Mouse (Mus musculus): Measurements from ENCODE around the gene Tll1. TPM values are rescaled to one million over a fixed set of nuclear protein-coding genes. Genes with fewer than 3 reads are reported as not detected.

Gene Tll1
- total RNA-seq (2014; fragmentation: Nextera tagmentation) (not detected in 2 replicates), total RNA-seq (2017) (not detected in 2 replicates)

DNA sequence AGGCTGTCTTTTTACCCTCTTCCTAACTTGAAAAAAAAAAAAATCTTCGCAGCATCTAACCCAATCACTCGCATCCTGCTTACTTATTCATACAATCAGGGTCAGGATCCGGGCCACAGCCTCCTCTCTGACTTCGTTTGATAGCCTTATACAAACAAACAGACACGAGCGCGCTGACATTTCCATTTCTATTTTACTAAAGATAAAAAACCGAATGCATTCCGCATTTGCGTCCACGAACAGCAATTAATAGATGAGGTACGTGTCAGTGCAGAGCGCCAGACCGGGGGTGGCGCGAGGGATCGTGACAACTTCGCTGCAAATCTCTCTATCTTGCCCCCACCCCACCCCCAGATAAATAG, at the start of gene Tll1:
Gene Tll1, minus strand, starts transcription at position 248 of the 362 bp plus-strand sequence.
- ATAC-seq (replicated peaks; ENCODE audit: low FRiP score, low TSS enrichment, poor library complexity, severe bottlenecking) = no peak

DNA sequence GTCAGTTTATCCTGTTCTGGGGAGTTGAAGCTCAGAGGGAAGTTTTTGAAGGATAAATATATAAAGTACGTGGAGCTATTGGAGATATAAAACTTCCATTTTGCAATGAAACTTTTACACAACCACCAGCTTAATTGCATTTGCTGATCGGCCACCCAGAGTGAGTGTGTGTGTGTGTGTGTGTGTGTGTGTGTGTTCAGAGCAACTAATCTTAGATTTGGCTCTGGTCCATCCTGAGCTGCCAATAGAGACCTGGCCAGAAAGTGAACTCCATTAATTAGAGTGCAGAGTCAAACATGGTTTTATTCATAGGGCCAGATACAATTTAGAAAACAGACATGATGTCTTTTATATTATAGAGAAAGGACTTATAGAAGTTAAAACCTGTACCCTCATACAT, 32.6 kb upstream of the Tll1 start:
- no peak for ATAC-seq (replicated peaks; ENCODE audit: low FRiP score, low TSS enrichment, poor library complexity, severe bottlenecking)

DNA sequence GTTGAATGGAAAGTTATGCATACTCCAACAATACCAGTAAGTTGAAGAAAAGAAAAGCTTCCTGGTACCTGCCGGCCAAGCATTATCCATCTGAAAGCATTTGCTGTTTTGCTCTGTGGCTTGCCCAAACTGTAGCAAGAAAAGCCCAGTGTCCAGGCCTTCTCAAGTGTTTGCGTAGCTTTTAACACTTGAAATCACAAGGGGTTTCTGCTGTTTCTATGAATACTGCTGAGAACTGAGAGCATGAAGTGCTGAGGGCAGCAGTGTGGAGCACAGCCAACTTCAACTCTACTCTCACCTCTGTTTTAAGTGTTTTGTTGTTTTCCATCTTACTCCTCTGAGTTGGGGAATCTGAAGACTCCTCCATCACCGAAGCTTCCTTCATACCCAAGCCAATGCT, 15.5 kb upstream of the Tll1 start:
- ATAC-seq (replicated peaks; ENCODE audit: low FRiP score, low TSS enrichment, poor library complexity, severe bottlenecking) = no peak

DNA sequence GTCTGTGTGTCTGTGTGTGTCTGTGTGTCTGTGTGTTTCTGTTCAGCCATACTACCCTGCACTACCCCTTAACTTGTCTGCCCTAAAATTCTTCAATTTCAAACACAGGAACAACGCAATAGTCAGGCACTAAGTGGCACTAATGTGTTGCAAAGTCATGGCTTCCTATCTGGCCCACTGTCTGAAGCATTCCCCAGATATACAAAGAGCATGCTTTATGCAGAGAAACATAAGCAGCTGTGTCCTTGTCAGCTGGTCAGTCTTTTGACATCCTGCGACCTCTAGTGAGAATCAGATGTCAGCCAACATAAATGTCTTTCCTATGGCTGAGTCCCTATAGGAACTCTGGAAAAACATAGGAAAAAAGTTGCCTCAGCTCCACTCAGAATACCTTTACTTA, 11.6 kb upstream of the Tll1 start:
- no peak for ATAC-seq (replicated peaks; ENCODE audit: low FRiP score, low TSS enrichment, poor library complexity, severe bottlenecking)

DNA sequence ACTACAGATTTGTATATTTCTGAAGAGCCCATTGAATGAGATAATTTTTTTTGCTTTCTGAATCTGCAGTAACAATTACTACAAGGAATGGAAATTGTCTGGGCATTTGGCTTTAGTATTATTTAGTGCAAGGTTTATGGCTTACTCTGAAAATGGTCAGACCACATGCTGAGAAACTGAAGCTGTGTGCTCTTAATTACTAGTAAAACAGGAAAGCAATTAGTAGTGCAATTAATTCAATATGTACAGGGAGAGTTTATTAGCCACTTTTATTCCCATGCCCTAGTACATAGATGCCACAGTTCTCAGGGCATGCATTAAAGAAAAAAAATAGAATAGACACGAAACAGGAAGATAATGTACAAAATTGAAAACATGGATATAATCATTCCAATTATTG, 10.2 kb upstream of the Tll1 start:
- no peak for ATAC-seq (replicated peaks; ENCODE audit: low FRiP score, low TSS enrichment, poor library complexity, severe bottlenecking)

DNA sequence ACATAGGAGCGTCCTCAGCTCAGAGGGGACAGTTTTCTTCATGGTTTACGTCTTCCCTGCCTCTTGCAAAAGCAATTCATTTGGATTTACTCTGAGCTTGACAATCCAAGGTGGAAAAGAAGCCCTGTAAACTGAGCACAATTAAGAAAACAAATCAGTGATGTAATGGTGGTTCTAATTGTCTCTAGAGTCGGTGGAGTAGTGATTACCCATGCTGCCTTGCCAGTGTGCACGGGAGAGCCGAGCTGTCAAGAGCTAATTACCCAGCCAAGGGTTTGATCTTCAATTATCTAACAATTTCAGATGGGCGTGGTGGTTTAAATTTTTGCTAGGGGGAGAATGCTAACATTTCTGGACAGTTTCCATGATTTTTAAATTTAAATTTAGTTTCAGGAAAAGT, 9.3 kb upstream of the Tll1 start:
- no peak for ATAC-seq (replicated peaks; ENCODE audit: low FRiP score, low TSS enrichment, poor library complexity, severe bottlenecking)

DNA sequence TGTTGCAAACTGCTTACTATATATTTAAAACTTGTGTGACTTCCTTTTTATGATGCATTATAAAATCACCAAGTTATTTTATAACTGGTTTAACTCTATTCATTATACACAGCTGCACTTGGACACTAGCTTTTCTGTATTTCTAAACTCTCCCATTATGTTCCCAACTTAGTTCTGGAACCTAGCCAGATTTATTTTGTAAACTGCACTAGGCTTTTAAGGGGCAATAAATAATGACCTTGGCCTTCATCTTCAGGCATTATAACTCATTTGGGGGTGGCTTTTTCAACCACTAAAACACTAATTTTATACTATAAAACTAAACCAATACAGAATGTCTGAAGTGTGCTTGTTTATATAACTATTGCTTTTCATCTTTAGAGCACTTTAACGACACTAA, 8.8 kb upstream of the Tll1 start:
- ATAC-seq (replicated peaks; ENCODE audit: low FRiP score, low TSS enrichment, poor library complexity, severe bottlenecking) = no peak

DNA sequence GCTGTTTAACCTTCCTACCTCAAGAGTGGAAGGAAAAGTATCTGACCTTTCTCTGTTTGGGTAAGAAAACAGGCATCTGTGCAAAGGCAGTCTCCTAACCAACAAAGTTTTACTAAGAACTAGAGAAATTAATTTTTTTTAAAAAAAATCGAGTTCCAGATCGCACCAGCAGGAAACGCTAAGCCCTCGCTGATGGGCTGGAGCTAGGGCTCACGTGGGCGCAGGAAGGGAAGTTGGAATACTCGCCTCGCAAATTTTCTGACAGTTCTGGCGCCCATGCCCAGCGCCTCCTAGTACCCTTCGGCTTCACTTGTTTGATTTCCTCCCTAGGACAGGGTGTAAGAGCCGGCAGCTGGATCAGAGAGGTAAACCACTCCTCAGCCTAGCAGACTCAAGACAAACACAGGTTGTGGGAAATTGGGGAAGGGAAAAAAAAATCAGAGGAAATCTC, 365 bp upstream of the Tll1 start:
- no peak for ATAC-seq (replicated peaks; ENCODE audit: low FRiP score, low TSS enrichment, poor library complexity, severe bottlenecking)

DNA sequence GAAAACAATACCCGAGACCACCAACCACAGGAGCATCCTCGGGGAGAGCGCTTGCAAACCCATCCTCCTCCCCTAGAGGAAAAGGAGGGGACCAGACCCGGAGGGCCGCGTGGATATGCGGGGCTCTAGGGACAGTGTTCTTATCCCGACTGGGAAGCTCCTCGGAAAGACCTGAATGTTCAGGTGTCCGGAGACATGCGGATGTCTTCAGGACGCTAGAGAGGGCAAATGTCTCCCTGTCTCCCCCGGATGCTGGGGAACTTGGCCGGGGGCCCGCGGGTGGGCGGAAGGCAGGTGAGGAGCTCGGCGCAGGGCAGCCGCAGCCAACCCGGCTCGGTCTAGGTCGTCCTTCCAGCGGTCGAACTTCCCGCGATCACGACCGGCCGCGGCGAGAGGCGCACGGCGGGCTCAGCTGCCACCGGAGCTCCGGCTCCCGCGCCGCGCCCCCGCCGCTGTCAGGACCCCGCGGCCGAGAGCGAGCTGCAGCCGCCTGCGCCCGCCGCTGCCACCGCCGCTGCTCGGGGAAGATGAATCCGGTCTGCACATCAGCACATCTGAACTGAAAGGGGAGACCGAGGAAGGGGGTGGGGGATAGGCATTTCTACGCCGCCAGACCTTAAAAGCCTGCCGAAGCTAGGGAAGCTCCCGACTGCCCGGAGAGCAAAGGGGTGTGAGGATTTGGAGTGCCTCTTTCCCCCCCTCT, 599 bp downstream of the Tll1 start:
- no peak for ATAC-seq (replicated peaks; ENCODE audit: low FRiP score, low TSS enrichment, poor library complexity, severe bottlenecking)

DNA sequence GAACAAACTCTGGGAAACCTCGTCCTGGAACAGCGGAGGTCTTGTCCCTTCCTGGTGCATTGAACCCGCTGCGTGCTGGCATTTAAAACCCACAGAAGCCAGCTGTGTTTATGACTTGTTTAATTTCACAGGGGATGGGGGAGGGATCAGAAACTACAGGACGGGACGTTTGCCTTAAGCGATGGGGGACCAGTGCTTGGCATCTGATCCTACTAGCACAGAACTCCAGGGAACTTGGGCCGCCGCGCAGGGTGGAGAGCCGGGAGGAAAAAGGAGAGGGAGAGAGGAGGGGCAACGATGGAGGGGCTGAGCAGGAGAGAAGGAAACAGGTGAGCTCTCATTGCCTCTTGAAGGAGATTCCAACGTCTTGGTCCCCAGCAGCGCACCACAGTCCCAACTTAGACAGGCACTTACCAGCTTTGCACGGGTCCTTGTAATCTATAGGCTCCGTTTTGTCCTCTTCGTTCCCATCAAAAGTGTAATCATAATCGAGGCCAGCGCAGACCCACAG, 1.2 kb downstream of the Tll1 start:
- no peak for ATAC-seq (replicated peaks; ENCODE audit: low FRiP score, low TSS enrichment, poor library complexity, severe bottlenecking)

DNA sequence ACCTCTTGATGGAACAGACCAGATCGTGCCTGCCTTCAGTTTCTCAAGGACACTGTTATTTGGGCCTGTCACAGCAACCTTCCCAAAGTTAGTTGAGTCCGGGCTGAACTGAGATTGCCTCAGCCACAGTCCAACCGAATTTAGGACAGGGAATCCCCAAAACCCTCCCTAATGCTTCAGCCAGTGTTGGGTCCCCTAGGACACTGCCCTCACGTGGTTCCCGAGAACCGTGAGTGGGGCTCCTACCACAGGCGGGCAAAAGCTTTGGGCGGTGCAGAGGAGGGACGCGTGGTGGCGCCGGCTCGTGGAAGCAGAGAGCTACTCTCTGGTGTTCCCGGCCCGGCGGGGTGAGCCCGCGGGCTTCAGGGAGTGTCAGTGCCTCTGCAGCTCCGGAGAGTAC, 1.9 kb downstream of the Tll1 start:
- ATAC-seq (replicated peaks; ENCODE audit: low FRiP score, low TSS enrichment, poor library complexity, severe bottlenecking) = no peak

DNA sequence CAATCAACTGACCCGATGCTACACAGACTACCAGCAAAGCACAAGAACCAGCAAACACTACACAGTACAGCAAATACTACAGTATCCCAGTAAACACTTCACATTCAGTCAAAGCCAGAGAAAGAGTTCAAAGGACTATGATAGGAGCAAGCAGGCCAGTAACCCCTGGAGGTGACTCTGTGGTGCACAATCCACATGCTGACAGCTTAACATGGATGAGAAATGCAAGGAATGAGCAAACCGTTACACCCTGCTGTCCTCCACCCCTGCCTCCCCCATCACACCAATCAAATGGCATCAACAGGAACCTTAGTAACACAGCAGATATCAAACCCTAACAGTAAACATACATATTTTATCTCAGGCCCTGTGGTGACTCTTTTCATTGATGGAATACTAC, 7.7 kb downstream of the Tll1 start:
- ATAC-seq (replicated peaks; ENCODE audit: low FRiP score, low TSS enrichment, poor library complexity, severe bottlenecking) = no peak

DNA sequence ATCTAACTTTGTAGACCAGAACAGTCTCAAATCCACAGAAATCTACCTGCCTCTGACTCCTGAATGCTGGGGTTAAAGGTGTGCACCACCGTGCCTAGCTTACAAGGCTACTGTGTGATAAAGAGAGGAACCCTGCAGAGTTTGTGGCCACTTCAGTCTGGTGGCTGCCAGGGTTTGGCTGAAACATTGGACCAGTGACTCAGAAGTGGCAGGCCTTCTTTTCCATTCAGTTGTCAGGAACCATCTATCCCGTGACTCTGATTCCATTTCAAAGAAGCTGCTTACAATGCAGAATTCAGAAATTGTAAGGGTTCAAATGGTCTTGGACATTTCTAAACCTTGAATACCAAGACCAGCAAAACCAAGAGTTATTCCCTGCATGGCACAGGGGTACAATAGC, 12.7 kb downstream of the Tll1 start:
- ATAC-seq (replicated peaks; ENCODE audit: low FRiP score, low TSS enrichment, poor library complexity, severe bottlenecking) = no peak

DNA sequence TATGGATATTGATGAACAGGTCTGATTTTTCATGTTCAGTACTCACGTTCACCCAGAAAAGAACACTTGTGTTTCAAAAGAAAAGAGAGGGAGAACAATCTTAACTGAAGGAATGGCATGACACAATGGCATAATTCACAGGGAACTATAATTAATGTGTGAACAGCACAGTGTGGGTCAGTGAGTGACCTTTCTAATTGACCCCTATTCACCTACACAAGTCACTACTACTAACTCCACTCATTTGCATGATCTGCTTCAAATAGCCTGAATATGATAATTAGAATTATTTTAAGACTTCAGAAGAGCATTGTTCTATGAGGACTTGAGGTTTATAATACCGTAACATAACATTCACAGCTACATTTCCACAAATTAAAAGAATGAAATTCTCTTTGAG, 18.2 kb downstream of the Tll1 start:
- ATAC-seq (replicated peaks; ENCODE audit: low FRiP score, low TSS enrichment, poor library complexity, severe bottlenecking) = no peak

DNA sequence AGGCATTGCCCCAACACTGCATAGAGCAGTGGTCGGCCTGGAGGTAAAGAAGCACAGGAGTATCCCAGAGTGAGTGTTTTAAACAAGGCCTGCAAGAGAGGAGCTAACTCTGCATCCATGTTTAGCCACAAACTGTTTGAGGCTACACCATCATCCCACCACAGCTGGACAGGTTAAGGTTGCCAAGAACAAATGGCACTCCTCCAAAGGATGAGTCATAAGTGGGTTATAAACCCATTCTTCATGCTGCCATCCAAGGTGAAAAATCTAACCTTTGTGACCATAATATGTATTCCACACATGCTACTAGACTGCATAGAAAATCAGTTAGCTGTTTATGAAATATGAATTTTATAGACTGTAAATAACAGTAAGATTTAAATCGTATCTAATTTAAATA, 29.1 kb downstream of the Tll1 start:
- ATAC-seq (replicated peaks; ENCODE audit: low FRiP score, low TSS enrichment, poor library complexity, severe bottlenecking) = no peak

DNA sequence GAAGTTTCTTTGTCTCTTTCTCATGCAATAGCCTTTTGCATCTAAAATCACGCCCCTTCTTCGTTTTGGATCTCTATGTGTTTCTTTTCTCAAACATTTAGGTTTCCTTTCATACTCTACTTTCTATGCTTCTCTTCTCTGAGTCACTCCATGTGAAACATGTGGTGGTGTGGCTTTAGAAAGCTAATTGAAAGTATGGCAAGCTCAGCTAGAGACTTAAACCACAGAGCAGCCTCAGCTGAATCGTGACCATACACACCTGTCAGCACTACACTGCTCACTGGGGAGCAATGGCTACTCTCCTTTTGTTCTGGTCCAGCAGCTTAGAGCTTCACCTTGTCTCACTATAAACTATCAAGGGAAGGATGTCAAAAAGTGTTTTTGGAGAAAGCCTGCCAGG, 31.2 kb downstream of the Tll1 start:
- ATAC-seq (replicated peaks; ENCODE audit: low FRiP score, low TSS enrichment, poor library complexity, severe bottlenecking) = no peak

DNA sequence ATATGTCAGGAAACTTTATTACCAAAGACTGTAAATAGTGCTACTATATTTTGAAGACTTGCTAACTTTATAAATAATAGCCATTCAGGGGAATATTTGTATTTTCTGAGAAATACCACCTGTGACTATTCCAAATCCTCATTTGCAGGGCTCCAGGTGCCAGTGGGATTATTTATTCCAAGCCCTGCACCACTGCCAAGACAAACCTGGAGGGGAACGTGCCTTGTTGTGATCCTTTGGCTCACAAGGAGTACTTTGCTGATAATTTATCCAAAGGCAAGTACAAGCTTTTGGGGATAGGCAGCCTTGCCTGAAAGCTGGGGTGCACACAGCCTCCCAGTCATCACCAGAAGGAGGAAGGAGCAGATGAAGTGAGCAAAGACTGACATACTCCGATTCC, 32.3 kb downstream of the Tll1 start:
- ATAC-seq (replicated peaks; ENCODE audit: low FRiP score, low TSS enrichment, poor library complexity, severe bottlenecking) = no peak

DNA sequence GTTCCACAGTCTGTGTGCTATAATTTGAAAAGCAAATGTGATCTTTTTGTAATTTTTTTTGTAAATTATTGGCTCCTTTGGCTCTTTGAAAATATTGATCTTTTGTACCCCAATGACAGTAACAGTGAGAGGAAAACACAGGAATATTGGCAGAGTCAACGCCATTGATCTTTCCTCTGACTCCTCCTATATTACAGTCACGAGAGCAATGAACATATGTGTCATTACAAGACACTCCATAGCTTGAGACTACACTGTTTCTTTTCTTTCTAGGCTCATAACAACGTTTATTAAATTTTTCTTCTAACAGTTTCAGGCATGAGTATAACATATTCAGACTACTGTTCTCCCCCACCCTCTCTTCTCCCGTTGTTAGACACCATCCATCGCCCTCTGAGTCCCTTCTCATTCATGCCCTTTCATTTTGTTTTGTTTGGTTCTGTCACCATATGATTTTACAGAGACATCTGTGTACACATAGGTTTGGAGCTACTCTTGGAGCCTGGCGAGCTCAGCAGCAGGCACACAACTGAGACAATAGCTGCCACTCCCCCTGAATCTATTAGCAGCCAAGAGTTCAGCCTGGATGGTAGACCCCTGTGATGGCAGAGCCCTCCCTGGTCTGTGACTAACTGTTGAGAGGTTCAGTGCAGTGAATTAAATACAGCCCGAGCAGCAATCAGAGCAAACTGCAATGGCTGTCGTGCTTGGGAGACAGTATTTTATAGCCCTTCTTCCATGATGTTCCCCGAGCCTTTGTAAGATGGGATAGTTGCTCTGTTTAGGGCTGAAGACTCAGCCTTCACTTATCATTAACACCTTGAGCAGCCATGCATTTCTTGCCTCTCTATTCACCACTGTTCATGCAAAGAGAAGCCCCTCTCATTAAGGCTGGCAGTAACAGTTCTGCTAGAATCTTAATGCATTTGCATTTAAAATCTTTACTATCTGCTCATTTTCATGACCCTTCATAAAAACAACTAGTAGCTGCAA, 52.9 kb downstream of the Tll1 start:
- no peak for ATAC-seq (replicated peaks; ENCODE audit: low FRiP score, low TSS enrichment, poor library complexity, severe bottlenecking)

DNA sequence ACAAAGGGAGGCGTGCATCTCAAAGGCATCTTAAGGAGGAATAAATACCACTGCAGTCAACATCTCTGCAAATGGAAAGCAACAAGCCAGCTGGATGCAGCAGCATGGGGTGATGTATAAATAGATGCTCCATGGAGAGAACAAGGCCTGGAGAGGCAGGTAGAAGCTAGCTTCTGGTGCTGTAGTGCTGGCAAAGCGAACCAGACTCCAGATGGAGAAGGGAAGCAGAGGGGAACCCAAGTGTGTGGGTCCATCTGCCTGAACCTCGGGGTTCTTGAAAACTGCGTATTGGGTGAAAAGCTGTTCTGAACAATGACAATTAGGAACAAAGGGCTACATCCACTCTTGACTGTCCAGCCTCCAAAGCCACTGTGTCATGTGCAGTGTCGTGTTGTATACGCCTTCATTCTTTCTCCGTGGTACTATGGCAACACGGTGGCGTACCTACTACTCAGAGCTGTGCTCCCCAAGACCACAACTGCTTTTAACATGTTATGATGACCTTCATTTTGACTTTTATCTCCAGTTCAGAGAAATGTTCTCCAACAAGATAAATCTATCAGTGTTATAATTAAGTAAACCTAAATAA, 53.8 kb downstream of the Tll1 start:
- no peak for ATAC-seq (replicated peaks; ENCODE audit: low FRiP score, low TSS enrichment, poor library complexity, severe bottlenecking)

DNA sequence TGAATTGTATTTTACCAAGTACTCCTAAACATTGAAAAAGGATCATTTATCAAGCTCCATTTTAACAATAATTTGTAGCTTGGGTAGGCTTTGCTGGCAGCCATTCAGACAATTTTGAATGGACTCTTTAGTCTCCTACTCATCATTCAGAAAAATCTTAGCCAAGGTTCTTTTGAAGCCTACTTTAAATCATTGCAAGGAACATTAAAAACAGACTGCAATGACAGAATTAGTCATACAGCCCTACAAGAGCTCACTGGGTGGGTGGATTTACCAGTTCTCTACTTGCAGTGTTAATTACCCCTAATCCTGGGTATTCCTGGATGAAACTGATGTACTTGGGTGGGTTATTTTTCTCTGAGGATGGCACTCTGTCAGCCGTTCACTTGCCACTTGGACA, 69.5 kb downstream of the Tll1 start:
- ATAC-seq (replicated peaks; ENCODE audit: low FRiP score, low TSS enrichment, poor library complexity, severe bottlenecking) = no peak
